Mouse (Mus musculus): ENCODE results near the gene Ttc41.

Gene Ttc41

DNA sequence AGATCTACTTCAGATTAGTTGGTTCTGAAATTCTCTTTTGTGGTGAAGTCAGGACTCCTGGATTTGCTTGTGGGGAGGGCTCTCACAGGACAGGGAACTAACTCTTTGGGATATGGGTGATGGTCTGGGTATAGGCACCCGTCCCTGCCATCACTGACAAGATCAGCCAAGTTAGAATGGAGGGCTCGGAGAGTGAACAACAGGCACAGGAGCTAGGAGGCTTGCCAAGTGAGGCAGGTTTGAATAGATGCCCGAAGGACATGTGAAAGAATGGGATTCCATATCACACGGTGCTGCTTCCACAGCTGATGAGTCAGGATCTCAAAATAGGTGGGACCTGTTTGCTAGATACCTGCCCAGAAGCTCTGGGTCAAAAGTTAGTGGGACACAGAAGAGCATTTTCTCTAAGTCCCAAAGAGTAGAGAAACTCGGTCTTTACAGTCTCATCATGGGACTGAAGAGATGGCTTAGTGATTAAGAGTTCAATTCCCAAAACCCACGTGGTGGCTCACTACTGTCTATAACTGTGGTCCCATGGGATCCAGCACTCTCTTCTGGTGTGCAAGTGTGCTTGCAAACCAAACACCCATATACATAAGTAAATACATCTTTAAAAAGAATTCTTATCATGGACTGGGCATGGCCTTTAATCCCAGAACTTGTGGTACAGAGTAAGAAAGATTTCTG lies 50.3 kb downstream of the Ttc41 start:
- DNase-seq (ENCODE audit: low spot score) = no peak

DNA sequence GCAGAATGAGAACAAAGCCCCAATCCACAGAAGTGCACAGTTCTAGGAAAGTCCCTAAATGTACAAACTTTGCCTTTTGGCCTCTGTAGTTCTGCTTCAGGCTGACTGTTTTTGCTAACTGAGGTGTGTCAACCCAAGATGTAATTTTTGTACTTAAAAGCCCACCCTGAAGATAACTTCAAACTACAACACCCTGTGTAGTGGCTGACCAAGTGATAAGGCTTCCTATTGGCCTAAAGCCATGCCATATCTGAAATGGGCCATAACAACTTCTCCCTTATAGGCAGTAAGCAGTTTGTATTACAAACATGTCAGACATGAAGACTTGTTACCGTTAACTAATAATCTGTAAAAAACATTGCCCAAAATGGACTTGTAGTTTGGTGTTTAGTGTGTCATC lies 52.1 kb downstream of the Ttc41 start:
- no peak for DNase-seq (ENCODE audit: low spot score)

DNA sequence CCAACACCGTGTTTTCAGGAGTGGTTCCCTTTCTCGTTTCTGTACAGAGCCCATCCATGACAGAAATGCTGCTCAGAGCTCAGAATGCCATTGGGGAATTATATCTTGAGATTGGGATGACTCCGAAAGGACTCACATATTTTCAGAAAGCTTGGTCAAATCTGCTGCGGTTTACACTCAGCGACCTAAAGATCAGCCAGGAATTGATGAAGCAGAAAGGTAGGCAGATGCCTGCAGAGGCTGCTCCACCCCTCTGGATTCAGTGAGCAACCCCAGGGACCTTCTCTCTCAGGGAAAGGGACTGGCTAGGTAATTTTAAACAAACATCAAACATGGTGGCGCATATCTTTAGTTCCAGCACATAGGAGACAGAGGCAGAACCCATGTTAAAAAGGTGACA lies 52.6 kb downstream of the Ttc41 start:
- DNase-seq (ENCODE audit: low spot score) = no peak

DNA sequence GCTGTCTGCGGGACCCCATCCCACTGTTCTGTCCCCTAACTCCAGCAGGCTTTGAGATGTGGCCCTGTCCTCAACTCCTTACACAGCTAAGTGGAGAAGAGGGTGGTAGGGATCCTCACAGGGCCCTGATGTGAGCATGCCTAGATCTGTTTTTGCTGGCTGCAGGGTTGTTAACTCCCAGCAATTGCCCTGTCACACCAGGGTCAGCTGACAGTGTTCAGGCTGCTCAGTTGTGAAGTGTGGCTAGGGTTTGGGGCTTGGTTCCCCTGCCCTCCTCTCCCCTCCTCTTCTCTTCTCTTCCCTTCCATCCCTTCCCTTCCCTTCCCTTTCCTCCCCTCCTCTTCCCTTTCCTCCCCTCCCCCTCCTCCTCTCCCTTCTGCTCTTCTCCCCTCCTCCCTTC lies 55.6 kb downstream of the Ttc41 start:
- no peak for DNase-seq (ENCODE audit: low spot score)

DNA sequence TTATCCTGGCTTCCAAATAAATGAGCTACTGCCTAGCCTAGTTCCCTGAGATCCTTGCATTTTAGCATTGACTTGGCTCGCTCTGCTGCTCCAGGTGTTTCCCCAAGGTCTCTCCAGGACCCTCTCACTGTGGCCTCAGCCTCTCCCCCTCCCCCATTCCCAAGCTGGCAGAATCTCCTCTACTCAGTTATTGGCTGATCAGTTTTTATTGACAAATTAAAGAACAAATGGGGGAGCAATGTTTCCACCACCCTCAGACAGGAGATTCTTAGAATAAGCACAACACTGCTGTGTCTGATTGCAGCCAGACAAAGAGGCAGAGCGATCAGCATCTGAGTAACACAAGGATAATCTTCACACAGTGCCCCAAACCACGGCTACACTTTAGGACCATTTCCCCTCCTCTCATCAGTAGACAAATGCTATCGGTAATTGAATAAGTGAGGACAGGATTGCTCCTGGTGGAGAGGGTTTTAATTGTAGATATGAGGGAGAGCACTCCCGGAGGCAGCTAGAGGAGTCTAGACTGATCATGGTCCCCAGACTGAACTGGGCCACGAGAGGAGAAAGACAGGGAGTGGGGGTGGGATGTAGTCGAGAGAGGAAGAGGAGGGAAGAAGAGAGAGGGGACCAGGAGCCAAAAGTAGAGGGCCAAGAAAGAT lies 56.2 kb downstream of the Ttc41 start:
- no peak for DNase-seq (ENCODE audit: low spot score)

DNA sequence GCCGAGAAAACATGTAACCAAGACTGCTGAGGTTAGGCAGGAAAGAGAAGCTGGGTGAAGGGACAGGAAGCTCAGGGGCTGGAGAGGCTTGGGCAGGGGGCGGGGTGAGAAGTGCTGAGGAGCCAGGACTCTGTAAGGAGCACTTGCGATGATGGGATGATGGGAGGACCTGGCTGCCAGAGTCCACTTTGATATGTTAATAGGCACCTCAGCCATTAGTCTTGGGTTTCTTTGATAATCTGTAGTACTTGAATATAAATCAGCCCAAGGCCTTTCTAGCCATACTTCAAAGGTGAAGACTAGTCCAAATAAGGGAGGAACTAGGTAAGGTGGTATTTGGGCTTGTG lies 56.7 kb downstream of the Ttc41 start:
- DNase-seq (ENCODE audit: low spot score) = no peak

DNA sequence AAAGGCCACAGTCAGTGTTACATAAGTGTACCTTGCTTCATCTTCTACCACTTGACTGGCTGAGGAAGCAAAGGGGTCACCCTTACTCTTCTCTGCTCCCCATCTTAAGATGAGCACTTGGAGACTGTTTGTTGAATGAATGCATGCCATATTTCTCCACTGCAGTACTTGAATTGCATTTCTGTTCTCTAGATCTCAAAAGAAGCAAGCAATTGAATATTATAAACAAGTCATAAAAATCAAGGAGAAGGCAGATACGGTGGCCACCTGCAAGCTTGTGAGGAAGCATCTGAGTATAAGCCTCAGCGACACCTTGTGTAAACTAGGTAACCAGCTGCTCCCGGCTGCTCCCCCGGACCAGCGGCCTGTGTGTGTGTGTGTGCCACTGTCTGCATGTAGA lies 58.1 kb downstream of the Ttc41 start, which contains the start of gene Gm49358:
Gm49358 (plus strand) TSS at position 301 of the 400 bp plus-strand sequence.
- no peak for DNase-seq (ENCODE audit: low spot score)

DNA sequence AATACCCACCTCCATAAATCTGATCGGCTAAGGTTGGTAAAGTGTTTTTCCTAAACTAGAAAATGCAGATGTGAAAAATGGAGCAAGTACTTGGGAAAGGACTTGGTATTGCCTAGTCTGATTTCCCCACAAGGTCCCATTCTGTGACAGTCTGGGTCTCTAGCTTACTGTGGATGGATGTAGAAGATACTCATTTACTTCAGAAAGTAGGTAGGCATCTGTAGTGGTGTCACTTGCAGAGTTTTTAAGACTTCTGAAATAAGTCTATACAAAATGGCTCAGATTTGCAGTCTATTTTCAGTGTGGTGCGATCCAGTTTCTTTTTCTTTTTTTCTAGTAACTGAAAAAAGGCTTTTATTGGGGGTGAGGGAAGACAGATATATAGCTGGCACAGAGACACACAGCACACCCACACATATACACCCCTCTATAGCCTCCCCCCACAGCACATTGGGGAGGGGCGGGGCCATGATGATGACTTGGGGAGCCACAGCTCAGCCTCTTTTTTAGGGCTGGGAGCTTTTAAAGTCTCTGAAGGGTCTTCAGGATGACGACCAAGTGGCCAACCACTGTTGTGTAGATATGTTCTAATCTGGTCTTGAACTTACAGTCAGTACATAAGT lies 59.8 kb downstream of the Ttc41 start:
- DNase-seq (ENCODE audit: low spot score) = no peak

DNA sequence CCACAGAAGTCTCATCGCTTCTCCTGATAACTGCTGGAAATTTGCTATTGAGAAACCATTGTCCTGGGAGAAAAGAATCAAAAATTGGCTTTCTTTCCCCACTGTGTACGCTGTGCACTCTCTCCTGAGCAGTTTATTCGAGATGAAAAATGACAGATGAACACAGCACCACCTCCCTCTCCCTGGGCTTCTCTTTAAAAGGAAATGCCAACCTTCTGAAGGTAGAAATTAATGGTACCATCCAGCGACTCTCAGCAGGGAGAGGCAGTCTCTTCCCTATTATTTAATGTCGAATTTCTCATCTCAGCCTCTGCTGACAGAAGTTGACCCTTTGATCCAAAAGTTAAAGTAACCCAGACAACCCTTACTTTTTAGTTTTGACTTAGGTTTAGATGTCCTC lies 63.6 kb downstream of the Ttc41 start:
- no peak for DNase-seq (ENCODE audit: low spot score)

DNA sequence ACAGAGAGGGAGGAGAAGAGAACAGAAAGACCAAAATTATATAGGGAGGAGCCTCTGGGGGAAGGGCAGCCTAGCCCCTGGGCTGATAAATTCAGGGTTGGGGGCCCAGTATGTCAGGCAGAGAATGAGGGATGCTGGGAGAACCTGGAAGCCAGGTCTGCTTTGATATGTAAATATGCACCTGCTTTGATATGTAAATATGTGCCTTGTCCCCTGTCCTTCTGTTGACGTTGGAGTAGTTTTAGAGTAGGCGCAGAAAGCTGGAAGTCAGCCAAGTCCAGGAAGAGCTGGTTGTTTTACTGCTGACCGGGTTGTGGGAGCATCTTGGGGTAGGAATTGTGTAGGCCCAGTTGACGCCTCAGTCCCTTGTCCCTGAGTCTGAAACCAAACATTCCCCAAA lies 64.2 kb downstream of the Ttc41 start:
- no peak for DNase-seq (ENCODE audit: low spot score)

DNA sequence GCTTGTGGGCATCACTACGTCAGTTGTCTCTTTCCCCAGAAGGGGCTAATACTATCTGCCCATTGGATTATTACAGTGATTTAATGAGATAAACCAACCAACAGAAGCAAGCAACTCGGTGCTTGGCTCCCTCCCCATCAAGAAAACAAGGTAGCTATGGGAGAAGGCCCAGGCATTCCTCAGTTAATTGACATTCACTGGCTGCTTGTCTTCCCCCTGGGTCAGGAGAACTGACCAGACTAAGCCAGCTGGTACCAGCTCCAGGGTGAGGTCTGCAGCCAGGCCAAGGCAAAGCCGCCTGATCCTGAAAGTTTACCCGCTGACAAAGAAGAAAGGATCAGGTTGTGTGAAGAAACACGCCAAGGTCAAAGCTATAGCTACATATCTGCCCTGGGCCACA lies 66.1 kb downstream of the Ttc41 start:
- DNase-seq (ENCODE audit: low spot score) = no peak

DNA sequence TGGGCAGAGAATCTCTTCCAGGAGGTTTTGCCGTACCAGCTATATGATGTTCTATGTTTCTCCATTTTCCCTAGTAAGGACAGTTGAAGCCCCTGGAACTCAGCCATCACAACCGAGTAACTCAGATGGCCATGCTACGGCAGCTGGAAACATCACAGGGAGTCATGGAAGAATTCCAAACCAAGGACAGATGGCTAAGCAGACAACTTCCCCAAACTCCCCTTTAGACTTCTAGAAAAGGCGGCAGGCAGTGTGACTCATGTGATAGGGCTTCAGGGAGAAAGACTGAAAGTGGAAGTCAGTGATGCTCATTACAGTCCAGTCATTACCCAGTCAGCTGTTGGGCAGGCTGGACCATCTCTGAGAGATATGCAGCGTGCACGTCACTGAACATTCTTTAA lies 66.6 kb downstream of the Ttc41 start:
- no peak for DNase-seq (ENCODE audit: low spot score)

DNA sequence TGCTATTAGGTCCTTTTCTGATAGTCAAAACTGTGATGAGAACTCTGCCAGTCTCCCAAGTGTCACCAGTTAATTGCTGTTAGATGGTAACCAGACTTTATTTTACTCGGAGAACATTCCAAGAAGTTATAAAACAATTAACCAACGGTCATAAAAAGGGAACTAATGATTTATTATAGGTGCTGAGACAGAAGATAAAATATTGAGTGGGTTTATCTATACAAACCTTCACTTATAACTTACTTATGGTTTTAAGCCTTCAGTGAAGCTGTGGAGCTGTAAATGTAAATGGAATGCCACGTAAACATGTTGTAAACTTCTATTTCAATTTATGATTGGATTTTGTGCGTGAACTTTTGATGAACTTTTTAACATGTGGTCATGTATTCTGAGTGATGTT lies 67.7 kb downstream of the Ttc41 start:
- no peak for DNase-seq (ENCODE audit: low spot score)

DNA sequence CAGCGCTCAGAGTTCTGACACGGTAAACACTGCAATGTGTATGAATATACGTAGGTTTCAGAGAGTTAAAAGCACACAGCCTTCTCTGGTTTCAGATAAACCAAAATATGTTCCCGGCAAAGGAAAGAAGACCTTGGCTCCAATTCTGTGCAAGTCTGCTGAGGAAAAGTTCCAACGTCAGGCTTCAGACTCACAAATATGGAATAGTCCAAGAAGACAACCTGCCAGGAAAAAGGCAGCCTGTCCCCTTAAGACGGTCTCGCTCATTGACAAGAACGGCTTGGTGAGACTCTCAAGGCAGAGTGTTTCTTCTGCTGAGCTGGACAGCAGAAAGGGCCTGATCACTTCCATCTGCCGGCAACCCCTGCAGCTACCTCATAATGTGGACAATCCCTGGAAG lies 70.7 kb downstream of the Ttc41 start:
- DNase-seq (ENCODE audit: low spot score) = no peak

DNA sequence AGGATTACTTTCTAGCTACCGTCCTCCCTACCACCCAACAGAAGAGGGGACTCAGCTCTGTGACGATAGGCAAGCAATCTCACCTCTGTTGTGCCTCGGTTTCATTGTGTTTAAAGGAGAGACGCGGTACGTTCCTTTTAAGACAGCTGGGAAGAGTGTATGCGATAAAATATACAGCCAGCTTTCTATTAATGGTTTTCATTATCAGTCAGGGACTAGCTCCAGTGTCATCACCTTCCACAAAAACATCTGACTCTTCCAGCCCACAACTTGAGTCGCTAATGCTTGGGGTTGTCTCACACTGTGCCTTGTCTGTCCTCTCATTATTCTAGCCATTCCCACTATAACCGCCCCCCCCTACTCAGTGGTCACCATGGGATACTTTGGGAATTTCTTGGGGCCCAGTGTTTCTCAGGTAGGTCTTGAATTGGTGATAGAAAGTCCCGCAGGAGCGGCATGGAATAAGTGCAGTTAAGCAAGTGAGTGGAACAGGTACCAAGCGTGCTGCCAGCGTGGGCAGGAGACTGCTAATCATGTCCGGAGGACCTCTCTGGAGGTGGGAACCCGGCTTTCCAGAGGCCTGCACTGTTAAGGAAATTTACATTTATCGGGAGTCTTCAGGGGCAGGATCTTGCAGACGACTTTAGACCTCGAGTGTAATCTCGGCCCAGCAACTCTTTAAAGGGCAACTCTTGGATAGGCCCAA lies 72.2 kb downstream of the Ttc41 start:
- DNase-seq (ENCODE audit: low spot score) = no peak

DNA sequence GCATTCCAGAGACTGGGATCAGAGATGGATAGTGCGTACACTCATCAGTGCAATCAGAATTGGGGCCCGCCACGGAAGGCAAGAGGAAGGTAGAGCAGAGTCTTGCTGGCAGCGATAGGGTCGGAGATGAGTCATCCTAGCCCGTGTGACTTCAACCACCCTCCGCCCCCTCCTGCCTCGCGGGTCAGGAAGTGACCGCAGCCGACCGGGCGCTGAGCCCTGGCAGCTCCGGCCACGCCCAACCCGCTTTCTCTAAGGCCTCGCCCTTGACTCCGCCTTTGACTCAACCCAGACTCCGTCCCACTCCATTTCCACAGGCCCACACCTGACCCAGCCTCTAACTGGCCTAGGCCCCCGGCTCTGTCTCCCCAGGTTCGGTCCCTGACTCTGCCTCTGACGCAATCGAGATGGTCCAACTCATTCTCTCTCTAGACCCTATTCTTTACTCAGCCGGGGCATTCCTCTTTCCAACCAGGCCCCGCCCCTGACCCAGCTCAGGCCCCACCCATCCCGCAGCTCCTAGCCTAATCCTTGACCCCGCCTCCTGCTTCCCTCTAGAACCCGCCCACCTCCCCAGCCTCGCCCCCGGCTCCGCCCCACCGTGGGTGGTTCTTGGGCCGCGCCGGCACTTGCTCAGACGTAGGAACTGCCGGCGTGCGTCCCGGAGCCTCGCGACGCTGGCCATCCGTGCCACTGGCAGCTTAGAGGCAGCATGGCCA lies 72.9 kb downstream of the Ttc41 start, which contains the start of gene Nt5dc3:
Nt5dc3 (plus strand) TSS at position 608 of the 719 bp plus-strand sequence.
- peak; percentile 93 for DNase-seq (ENCODE audit: low spot score)

DNA sequence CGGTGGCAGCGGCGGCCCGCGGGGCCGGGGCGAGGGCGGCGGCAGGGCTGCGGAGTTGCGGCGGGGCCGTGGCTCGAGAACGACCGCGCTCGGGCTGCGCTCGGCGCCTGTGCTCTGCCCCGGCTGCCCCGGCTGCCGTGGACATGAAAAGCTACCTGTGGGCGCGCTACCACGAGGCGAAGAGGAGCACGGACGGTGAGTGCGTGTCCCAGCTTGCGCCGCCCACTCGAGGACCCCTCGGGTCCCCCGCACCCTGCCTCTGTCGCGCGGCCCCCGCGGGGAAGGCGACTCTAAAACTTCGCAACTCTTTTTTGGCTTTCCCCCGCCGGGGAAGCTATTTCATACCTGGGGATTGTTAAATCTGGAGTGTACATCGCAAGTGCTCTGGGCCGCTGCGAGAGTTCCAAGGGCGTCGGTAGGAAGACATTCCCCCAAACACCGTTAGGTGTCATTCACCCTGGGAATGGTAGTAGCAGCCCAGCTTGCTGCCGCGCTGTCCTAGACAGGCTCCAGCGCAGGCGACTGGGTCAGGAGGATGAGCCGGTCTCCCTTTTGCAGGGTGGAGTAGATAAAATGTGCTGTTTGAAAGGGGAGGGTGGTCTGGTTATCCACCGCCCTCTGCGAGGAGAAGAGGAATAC lies 73.6 kb downstream of the Ttc41 start:
- DNase-seq (ENCODE audit: low spot score) = no peak

DNA sequence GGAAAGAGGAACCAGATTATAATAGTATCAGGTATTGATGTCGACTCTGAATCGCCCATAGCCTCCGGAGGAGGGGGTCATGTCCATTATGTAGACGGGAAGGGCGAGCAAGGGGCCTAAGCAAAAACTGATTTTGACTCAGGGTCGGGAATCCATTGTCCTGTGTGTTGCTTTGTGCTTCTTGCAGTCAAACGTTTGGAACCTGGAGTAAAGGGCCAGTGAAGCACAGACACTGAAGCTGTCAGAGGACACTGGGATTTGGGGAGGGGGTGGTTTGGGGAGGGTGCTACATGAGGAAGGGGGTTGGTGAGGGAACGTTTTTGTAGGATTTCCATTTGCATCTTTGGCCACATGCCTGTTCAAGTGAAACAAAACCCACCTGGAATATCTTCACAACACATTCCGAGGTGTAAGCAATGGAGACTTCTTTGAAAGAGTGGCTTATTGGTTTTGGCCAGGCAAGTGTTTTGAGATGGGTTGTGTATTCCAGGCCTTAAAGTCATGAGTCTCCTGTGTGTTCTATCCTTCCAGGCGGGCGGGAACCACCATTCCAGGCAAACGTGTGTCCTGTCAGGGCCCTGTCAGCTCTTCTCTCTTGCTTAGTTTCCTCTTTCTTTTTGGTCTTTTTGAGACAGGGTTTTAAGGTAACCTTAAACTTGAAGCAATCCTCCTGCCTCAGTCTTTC lies 74.3 kb downstream of the Ttc41 start:
- DNase-seq (ENCODE audit: low spot score) = no peak

DNA sequence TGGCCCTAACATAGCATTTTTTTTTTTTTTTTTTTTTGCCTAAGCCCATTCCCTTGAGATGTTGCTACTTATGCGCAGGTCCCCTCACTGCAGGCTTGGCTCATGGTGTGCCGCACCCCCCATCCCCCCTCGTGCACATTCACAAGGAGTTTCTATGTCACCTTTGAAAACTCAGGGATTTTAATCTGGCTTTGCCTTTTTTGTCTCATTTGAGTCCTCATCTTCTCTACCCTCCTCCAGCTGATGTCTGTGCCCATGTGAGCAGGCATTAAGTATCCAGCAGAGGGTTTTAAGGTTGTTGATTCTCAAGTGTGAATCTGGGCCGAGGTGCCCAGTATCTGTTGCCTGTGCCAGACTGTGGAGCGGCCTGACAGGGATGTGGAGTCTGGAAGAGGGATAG lies 76.0 kb downstream of the Ttc41 start:
- DNase-seq (ENCODE audit: low spot score) = no peak

DNA sequence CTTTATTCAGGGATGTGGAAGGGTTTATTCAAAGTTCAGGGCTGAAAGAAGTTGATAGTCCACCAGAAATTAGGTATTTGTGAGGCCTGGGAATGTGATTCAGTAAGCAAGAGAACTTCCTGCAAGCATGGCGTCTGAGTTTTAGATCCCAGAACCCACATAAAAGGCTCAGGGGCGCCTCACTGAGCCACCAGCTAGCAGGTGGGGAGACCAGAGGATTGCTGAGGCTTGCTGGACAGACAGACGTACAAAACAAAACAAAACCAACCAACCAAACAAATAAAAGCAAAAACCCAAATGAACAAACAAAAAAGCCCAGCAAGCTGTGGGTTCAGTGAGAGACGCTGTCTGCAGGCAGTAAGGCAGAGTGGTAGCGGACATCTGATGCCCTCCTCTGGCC lies 77.0 kb downstream of the Ttc41 start:
- DNase-seq (ENCODE audit: low spot score) = no peak

DNA sequence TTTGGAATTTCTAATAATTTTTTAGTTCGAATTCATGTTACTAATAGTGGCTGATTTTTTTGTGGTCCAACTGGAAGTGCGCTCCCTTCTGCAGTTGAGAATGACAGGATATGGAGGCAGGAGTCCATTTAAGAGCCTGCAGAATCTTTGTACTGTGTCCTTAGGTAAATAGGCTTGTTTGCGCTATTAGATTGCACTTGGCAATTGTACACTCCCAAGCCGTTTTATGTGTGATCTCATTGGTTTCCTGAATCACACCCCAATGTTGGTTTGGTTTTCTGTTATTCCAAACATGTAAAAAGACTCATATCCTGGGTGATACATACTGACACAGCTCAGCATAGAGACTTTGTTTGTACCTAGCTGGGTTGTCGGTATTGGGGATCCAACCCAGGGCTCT lies 78.0 kb downstream of the Ttc41 start:
- no peak for DNase-seq (ENCODE audit: low spot score)

Measured in ovary, postnatal 10 days (tissue).